Mouse (Mus musculus) heart, adult 18-20 months (tissue): Measurements from ENCODE around the gene Tdo2. TPM values are rescaled to one million over a fixed set of nuclear protein-coding genes. Genes with fewer than 3 reads are reported as not detected.

Experiments used
- DNase-seq, 2 experiments: peaks; one replicate each; pipeline ENCODE4 v3.0.0; 2021 to 2022; ENCODE audit warnings: mixed read lengths in 1 of 2
- total RNA-seq, 2 experiments: library from RNA; stranded (reverse); gene quantifications; 2 replicates each; pipeline ENCODE4 v1.2.3; 2021

Gene Tdo2
- total RNA-seq, 2 experiments from 2014 or later = not detected

DNA sequence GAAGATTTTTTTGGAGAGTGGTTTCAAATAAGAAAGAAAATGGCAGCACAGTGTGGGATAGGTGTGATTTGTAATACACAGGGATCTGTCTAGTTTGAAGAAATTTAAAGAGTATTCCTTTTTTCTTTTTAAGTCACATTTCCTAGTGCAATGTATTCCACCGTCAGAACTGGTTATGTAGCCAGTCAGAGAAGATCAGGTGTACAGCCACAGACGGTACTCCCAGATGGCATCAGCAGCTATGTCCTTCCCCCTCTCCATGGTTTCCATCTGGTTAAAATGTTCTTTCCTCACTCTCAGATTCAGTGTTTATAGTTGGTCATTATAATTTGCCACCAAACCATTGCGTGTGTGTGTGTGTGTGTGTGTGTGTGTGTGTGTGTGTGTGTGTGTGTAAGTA lies 32.9 kb downstream of the Tdo2 start:
- DNase-seq = no peak

DNA sequence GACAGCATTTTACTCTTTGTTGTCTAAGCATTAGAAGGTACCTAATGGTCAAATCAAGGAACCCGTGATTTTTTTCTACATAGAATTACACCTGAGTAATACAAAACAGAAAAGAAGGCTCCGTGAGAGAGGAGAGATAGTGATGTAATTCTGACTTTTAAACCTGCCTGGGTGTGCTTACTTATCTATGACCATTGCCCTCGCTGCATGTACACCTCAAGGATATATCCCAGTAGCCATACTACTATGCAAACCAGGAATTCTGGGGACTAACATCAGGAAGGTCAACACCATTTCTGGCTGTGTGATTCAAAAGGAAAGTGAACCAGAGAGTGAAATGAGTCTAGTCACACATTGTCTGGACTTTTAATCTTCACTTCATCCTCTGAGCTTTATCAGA lies 33.7 kb downstream of the Tdo2 start:
- DNase-seq = no peak

DNA sequence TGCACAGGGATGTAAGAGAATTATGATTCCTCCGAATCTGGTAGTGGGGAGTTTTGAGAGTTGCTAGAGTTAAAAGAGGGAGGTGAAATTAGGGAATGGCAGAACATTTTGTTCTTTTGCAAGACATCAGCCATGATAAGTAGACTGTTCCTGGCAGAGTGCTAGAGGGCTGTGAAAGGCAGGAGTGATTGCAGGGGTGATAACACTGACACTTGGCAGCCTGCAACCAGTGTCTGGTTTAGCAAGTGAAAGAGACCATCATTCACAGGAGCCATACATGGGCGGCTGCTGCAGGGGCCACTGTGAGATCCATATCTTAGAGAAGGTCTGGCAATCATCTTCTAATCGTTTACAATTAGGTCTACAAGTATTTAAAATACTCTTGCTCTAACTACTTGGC lies 37.1 kb downstream of the Tdo2 start:
- peak in 1 of 2 experiments; percentile 51 for DNase-seq

DNA sequence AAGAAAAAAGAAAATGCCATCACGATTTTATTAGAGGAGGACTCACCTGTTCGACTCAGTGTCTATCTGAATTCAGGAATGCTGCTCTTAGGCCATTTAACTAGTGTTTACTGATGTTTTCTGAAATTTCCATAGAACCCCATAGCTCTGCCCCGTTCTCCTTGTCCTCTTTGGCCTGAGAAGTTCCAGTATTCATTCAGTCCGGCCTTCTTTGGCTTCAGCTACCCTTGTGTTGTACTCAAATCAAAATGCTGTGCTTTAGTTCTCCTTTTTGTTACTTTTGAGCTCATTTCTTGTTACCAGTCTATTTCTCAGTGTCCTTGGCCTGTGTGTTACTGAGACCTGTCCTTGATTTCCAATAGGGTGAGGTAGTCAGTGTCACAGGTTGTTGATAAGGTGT lies 42.7 kb downstream of the Tdo2 start:
- DNase-seq = peak in 1 of 2 experiments; percentile 20

DNA sequence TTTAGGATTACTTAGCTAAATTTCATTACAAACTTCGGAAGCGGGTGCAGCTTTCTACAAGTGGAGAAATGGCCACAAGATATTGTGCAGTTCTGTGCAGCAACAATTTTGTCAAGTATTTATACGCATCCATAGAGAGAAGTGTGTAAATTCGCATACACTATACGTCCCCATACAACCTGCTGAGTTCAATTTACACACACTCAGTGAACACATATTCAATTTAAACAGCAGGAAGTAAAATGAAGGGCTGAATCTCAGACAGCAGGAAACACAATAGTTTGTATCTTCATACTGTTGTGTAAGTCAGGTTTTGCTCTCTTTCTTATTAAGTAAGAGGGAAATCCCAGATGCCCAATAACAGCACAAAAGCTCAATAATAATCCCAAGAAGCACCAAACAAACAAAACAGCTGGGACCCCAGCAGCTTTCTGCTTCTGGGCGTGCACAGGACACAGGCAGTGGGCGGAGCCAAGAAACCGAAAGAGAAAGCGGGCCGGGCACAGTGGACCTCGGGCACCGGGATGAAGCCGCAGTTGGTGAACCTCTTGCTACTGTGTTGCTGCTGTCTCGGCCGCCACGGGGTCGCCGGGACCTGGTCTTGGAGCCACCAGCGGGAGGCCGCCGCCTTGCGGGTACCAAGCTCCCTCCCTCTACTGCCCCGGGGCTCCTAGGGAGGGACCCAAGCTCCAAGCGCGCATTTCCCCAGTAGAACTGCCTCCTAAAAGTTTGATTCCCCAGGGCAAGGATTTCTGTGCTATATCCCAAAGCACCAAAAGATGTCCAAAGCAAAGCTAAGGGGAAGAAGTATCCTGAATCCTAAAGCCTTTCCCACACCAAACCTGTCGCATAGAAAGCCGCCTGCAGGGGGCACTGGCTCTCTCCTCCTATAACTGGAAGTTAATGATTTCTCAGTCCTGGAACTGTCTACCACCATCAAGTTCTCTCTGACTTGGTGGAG lies 43.6 kb downstream of the Tdo2 start, which contains the start of gene Ctso:
Gene Ctso (plus strand): TSS at position 461 of the 961 bp plus-strand sequence.
- DNase-seq = peak; percentile 92 to 95

DNA sequence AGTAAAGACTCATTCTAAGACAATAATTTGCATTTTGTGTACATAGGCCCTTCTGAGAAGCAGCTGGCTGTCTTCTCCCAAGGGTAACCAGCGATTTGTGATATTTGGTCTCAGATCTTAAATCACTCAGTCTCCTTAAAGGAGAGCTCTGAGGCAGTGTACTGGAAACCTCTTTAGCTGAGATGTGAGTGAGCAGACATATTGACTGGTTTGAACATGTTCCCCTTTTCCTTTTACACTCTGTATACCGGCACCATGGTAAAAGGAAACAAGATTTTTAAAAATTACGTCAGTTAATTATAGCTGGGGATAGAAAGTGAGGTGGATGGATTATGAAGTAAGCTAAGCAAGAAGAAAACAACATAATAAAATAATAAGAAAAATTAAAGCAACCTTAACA lies 44.3 kb downstream of the Tdo2 start:
- DNase-seq = no peak

DNA sequence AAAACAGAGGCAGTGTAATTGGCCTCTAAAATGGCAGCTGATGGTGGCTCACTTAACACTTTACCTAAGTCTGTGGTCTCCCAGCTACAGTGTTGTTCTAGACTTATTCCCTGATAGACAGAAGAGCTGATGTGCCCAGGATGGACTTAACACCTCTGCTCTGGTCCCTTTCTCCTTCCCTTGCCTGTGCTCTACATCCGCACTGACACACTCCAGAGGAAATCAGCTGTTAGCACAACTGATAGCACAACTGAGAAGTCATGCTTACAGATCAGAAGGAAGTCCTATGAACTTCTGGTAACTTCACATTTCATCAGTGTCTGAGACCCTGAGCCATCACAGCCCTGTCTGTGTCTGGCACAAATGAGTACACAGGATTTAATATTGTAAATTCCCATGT lies 46.9 kb downstream of the Tdo2 start:
- DNase-seq = no peak

DNA sequence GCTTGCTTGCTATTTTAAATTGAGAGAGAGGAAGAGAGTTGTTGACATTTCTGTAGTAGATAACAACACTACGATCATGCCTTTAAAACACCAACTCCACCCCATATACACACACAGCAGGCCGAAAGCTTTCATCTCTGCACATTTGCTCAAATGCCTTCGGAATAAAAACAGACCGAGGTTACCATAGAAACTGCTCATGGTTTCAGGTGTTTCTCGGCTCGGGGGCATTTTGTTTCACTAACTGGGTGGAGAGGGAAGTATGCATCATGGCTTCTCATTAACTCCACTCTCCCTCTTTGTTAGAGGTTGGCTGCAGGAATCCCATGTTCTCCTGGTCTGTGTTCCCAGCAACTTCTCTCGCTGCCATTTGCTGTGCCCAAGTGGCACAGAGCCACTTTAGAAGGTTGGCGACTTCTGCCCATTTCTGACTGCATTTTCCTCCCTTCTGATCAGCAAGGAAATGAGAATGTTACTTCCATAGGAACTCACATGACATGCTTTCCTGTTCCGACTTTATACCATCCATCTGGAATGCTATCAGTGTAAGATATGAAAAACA lies 49.2 kb downstream of the Tdo2 start:
- DNase-seq = no peak

DNA sequence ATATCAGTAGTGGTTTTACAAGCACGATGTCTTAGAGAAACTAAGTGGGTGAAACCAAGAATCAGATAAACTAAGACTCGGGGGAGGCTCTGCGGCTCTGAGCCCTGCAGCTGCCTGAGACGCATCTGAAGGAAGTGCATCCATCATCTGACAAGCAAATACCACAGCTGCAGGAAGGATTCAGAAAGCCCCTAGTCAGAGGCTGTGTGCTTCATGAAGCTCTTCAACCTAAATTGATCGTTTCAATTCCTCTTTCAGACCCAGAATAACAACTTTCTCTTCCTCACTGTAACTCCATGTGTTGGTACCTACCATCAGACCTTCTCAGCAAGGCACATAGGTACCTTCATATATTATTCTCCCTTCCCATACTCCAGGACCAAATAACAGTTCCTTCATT lies 50.1 kb downstream of the Tdo2 start:
- peak in 1 of 2 experiments; percentile 37 for DNase-seq

DNA sequence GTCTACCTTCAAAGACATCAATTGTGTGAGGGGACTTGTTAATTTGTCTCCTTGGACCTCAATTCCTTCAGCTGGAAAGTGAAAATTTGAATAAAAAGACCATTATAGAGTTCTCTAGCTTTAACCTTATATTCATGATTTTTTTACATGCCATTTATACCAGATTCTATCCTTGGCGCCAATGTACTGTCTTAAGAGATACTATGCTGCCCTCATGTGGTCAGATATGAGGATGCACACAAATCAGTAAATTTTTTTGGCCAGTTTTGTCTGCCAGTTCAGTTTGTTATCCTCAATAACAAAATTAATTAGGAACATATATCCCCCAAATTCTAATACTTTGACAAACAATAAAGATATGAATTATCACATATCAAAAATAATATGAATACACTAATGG lies 51.1 kb downstream of the Tdo2 start:
- peak; percentile 42 to 60 for DNase-seq

DNA sequence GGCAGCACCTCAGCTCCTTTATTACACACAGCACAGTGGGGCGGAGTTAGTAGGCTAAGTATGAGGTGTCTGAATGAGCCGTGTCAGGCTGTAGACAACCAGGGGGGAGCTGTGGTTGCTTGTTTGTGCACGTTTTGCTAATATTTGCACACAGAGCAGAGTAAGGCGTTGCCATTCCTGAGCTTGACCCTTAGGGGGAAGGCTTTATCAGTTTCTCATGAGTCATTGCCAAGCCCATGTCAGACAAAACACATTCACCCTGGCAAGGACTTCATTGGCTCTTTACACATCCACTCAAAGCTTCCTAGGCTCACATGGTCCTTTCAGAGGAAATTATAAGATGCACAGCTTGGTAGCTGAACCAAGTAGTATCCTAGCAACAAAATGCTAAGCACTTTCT lies 53.1 kb downstream of the Tdo2 start:
- peak in 1 of 2 experiments; percentile 26 for DNase-seq

DNA sequence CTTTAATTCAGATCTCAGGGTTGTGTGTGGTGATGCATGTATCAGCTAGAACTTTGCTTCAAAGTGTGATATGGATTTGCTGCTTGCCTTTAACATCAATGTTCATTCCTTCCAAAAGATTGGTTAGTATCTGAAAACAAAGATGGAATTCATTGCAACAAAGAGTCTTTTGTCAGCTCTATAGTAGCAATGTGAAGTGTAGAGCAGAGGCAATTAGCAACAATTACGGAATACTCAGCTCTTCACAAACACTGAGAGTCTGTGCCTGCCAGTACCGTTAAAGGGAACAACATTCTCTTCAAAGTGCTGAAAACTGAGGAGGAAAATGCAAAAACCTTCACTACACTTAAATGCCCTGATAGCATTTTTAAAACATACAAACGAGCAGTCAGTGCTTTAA lies 56.3 kb downstream of the Tdo2 start:
- no peak for DNase-seq

DNA sequence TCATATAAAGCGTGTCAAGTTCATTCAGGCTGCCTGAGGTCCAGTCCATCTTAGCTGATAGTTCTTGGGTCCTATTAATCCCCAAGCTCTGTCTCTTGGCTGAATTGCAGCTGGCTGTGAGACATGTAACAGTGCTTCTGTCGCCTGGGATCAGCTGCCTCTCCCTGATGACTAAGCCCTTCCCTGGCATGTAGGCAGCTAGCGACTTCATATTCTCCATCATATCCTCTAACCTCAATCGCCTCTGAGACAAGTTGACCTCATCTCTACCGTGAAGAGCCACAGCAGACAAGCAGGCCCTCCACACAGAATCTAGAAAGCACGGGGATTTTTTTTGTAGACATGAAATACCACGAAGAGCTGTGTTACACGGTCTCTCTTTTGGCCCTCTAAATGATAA lies 57.8 kb downstream of the Tdo2 start:
- DNase-seq = peak in 1 of 2 experiments; percentile 29

DNA sequence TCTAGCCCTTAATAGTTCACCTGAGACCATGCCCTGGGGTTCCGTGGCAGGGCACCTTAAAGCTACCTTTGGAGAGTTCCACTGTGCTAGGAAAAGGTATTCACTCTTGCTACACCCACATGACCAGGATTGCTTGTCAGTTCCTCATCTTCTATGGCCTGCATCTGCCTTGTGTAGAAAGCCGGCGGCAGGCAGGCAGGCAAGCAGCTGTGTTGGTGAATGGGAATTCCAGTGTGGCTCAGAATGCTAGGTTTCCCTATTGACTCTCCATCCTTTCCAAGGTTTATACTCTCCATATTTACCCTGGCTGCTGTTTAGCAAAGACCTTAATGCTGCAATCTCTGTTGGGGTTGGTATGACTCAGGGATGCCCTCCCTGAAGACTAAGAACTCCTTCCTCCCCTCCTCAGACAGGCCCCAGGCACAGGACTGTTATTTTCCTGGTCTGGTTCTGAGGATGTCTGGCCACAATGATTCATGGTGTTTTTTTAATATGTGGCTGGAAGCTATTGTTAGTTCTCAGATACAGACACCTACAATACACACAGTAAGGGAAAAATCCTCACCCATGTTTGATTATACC lies 58.6 kb downstream of the Tdo2 start:
- no peak for DNase-seq

DNA sequence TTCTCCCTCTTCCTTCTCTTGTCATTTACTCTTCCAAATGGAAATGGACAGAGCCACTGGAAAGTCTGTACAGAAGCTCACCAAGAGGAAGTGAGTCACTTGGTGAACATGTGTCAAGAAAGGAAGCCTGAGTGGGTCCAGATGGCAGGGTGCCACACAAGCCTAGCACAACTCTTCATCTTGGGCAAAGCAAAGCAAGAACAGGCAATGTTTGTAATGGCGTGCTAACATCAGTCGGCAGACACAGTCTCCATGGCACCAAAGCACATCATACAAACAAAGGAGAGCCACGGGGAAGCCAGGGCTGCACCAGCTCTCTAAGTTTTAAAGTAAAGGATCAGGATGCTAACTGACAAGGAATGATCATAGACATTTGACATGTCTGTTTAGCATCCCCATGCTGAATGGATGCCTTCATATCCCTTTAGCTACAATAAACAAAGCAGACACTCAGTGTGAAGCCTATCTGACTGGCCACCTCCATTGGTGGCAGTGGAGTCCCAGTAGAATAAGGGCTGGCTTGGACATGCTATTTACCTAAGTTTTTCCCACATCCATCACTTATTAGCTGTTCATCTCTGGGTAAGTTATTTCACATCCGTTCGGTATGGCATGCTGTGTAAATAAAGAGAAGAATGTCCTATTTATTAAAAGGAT lies 59.8 kb downstream of the Tdo2 start:
- peak; percentile 46 to 71 for DNase-seq

DNA sequence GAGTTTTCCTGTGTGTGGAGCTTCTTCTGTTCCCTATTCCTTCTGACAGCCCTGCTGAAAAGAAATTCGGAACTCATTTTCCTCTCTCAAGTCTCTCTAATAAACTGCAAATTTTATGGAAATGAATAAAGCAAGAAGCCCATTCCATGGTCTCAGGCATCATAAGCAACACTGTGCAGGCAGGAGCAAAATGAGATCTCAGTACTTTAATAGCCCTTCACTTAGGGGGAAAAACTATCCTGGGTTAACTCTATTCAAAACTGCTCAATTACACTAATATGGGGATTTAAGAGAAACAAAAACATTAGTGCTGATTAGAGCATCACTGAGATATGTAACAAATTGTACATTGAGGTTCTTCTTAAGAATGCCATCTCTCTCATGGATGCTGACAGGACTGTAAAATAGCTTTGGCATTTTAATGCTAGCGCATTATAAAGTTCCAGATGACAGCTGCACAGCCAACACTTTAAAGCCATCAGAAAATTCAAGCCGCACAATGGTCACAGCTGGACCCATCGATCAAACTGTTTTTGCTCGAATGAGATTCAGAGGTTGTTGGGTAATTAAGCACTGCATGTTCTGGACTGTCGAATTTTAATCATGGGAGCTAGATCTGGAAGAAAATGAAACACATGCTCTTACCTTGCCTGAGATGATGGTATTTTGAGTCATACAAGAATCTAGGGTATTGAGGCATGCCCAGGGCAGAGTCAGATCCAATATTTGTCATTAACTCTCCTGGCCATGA lies 65.5 kb downstream of the Tdo2 start:
- DNase-seq = no peak

Other genes with a start within 250 kb of the Tdo2 start
- 10 to 100 TPM in 1 of 2 experiments, 1 to 10 TPM in 1; 8.1 to 10.7 TPM for gene Ctso, start 43.6 kb downstream of the Tdo2 start, total RNA-seq
- gene Asic5, start 6.1 kb upstream of the Tdo2 start, total RNA-seq = not detected
- gene Gucy1b1, start 98.5 kb upstream of the Tdo2 start, total RNA-seq = 10 to 100 TPM; 10.3 to 12.0 TPM
- 10 to 100 TPM; 15.0 to 16.4 TPM for gene Gucy1a1, start 169.6 kb upstream of the Tdo2 start, total RNA-seq